Mouse (Mus musculus): ENCODE measurements around the gene Klc2.

Klc2 gene

GRCm38 (mm10) chr19:5073028-5073427 is 45.3 kb downstream of the Klc2 start:
- no peak for DNase-seq (ENCODE audit: low spot score in 2 of 2)

GRCm38 (mm10) chr19:5072389-5073019 is 45.9 kb downstream of the Klc2 start:
- no peak for DNase-seq (ENCODE audit: low spot score in 2 of 2)

- DNase-seq (ENCODE audit: low spot score in 2 of 2): no peak
These were observed 46.6 kb downstream of the Klc2 start for GRCm38 (mm10) chr19:5071545-5072369.

GRCm38 (mm10) chr19:5071077-5071476 is 47.3 kb downstream of the Klc2 start:
- no peak for DNase-seq (ENCODE audit: low spot score in 2 of 2)

DNA sequence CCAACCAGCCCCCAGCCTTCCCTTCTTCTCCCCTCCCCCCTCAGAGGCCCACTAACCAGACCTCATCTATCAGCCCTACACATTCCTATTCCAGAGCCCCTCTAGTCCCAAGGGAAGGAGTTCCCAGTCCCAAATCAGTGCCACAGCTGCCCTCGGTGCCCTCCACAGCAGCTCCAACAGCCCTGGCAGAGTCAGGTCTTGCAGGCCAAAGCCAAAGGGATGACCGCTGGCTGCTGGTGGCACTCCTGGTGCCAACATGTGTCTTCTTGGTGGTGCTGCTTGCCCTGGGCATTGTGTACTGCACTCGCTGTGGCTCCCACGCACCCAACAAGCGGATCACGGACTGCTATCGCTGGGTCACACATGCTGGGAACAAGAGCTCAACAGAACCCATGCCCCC is 48.4 kb downstream of the Klc2 start:
- no peak for DNase-seq (ENCODE audit: low spot score in 2 of 2)

DNA sequence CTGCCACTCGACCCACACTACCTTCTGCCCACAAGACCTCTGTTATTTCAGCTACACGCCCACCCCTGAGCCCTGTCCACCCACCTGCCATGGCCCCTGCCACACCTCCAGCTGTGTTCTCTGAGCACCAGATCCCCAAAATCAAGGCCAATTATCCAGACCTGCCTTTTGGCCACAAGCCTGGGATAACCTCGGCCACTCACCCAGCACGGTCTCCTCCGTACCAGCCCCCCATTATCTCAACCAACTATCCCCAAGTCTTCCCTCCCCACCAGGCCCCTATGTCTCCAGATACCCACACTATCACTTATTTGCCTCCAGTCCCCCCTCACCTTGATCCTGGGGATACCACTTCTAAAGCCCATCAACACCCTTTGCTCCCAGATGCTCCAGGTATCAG is 48.9 kb downstream of the Klc2 start:
- DNase-seq (ENCODE audit: low spot score in 2 of 2): no peak

GRCm38 (mm10) chr19:5068570-5069234 is 49.7 kb downstream of the Klc2 start:
- no peak for DNase-seq (ENCODE audit: low spot score in 2 of 2)

- DNase-seq (ENCODE audit: low spot score in 2 of 2): no peak
These were observed 50.3 kb downstream of the Klc2 start, which contains the start of gene Cd248 for GRCm38 (mm10) chr19:5067867-5068569. TSS of gene Cd248 (plus strand) at chr19:5068078.

GRCm38 (mm10) chr19:5067040-5067799 is 51.1 kb downstream of the Klc2 start:
- DNase-seq (ENCODE audit: low spot score in 2 of 2): no peak

DNA sequence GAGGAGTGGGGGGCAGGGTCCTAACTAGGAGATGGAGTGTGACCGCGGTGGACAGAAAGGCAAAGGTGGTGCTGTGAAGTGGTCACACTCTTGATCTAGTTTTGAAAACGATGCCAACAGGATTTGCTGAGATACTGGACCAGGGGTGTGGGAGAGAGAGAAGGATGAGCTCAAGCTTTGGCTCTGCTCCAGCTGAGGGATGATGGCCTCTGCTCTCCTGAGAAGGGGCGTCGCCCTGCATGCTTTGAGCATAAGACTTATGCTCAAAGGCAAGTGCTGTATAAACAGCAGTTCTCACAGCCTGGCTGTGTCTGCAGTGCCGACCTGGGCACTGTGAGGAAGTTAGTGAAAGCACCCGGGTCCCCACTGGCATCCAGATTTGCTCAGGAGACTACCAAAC is 53.3 kb downstream of the Klc2 start:
- no peak for DNase-seq (ENCODE audit: low spot score in 2 of 2)

GRCm38 (mm10) chr19:5062446-5062845 is 55.9 kb downstream of the Klc2 start:
- no peak for DNase-seq (ENCODE audit: low spot score in 2 of 2)

- DNase-seq (ENCODE audit: low spot score in 2 of 2): no peak
These were observed 56.3 kb downstream of the Klc2 start for GRCm38 (mm10) chr19:5062041-5062440.

DNA sequence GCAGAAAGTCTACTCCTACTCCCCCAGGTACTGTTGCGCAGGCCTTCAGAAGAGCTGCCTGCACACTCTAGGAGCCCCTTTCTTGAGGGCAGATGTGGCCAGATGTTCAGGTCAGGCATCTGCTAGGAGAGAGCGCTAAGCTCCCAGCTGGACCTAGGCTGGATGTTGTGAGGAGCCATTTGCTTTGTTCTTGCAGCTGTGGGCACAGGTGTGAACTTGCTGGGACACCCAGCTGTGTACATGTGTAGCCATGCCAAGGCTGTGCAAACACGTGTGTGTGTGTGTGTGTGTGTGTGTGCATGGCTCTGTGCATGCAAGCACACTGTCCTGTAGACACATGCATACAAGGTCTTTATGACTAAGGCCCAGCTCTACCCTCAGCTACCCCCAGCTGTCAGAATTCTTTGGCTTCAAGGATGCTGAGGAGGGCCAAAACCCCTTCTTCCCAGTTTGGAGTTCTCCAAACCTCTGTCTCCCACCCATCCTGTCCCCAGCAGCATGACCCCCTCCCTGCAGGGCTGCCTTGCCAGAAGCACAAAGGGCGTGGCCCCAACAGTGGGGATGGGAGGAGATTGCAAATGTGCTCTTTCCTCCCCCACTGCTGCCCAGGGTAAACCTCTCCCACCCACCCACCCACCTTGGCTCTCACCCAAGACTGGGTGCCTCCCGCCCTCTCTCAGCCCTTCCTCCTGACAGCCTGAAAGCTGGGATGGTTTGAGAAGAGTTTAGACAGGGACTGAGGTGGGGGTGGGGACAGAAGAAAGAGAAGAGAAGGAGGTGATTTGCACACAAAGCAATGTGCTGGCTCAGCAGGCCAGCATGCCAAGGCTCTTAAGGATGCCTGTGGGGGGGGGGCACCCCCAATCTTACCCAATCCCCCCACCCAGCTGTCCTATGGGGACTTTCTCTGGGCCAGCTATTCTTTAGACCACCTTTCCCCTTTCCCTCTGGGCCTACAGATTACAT is 57.7 kb downstream of the Klc2 start:
- no peak for DNase-seq (ENCODE audit: low spot score in 2 of 2)

- no peak for DNase-seq (ENCODE audit: low spot score in 2 of 2)
These were observed 59.3 kb downstream of the Klc2 start for GRCm38 (mm10) chr19:5058801-5059771.

GRCm38 (mm10) chr19:5057876-5058775 is 60.2 kb downstream of the Klc2 start:
- DNase-seq (ENCODE audit: low spot score in 2 of 2): no peak

Measured in left cerebral cortex, adult 9 months (tissue).